Mouse (Mus musculus) limb, embryonic 12.5 days (tissue): ENCODE measurements around the gene Mrs2. TPM values are rescaled to one million over a fixed set of nuclear protein-coding genes. Genes with fewer than 3 reads are reported as not detected.
A peak's percentile ranks its signal among the peaks of the same experiment; 100 is the strongest.
"Not testable (repeated sequence)": the region's sequence is repeated elsewhere in the genome, so short reads cannot be mapped to it uniquely, and the experiment has no call there.

ENCODE experiments used
- ATAC-seq: fragments of 200-750 bp; cut with Nextera tagmentation; 2 replicates; pipeline ENCODE4 v1.8.0; 2017; ENCODE audit warnings: low read depth, moderate TSS enrichment; ENCODE audit not compliant: insufficient number of reproducible peaks, insufficient read depth, low FRiP score, low TSS enrichment
- H3K27ac ChIP-seq: fragments of 300-500 bp; sonication (generic); 2 replicates; pipeline ENCODE4 v1.5.1; 2016; ENCODE audit warnings: mild to moderate bottlenecking, moderate library complexity
- H3K27me3 ChIP-seq: fragments of 300-500 bp; sonication (generic); 2 replicates; pipeline ENCODE4 v1.6.1; 2016; ENCODE audit warnings: mild to moderate bottlenecking, moderate library complexity
- H3K36me3 ChIP-seq: fragments of 300-500 bp; sonication (generic); 2 replicates; pipeline ENCODE4 v1.6.1; 2016; ENCODE audit warnings: mild to moderate bottlenecking, moderate library complexity
- H3K4me1 ChIP-seq: fragments of 300-500 bp; sonication (generic); replicated peaks from 2 replicates; pipeline ENCODE4 v1.6.1; 2016
- H3K4me2 ChIP-seq: fragments of 300-500 bp; sonication (generic); 2 replicates; pipeline ENCODE4 v1.6.1; 2016; ENCODE audit warnings: mild to moderate bottlenecking, moderate library complexity
- H3K4me3 ChIP-seq: fragments of 300-500 bp; sonication (generic); replicated peaks from 2 replicates; pipeline ENCODE4 v1.5.1; 2016; ENCODE audit warnings: mild to moderate bottlenecking
- H3K9ac ChIP-seq: fragments of 300-500 bp; sonication (generic); replicated peaks from 2 replicates; pipeline ENCODE4 v1.6.1; 2016; ENCODE audit warnings: mild to moderate bottlenecking, moderate library complexity
- H3K9me3 ChIP-seq: fragments of 300-500 bp; sonication (generic); 2 replicates; pipeline ENCODE4 v1.6.1; 2016; ENCODE audit warnings: mild to moderate bottlenecking, moderate library complexity
- WGBS: fragments of 180-500 bp; shearing (Covaris S2); methylation state at CpG from one replicate; pipeline ENCODE4 v1.1.7; 2016; 5-methylcytosine and 5-hydroxymethylcytosine counted together
- polyA plus RNA-seq: library from polyadenylated mRNA; unstranded; fragments of >200 nt; fragmentation: Nextera tagmentation; extraction: Ambion mirVana; gene quantifications from 2 replicates; pipeline ENCODE4 v1.2.1, GENCODE M21; 2016

Mrs2 gene
- polyA plus RNA-seq, 1 experiment from 2014 or later, result 20.8 TPM

DNA sequence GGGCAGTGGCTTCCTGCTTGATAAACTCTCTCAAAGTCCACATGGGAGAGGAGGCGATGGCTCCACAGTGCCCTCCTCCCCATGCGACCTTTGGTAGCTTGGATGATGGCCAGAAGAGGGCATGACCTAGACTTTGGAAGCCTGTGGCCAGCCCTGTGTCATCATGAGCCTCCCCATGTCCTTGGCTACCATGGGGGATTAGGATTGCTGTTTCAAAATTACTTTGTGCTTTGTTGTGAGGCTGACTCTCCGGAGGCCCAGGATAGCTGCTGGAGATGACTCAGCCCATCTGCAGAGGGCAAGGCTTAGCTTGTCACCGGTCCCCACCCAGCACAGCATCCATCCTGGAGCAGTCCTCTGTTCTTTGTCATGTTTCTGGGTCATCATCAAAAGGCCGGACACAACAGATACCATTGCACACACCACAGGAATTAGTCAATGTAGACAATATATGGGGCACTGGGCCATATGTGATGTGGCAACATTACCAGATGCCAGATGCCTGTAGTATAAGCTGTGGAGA is 42.3 kb downstream of the Mrs2 start:
- Histone ChIP-seq H3K36me3 (no peaks in the 10 kb centered on the region), H3K9me3 (no peaks in the 10 kb centered on the region), H3K27me3 (no peaks in the 10 kb centered on the region), H3K4me1 (no peaks in the 10 kb centered on the region), H3K27ac (no peak overlapping the region), H3K4me2 (no peak overlapping the region), H3K9ac (no peak overlapping the region), H3K4me3 (no peak overlapping the region)
- ATAC-seq, result no peak
- 84% methylated on average over 5 of the region's 5 CpGs for WGBS

- H3K4me1 ChIP-seq, result no peaks in the 10 kb centered on the region
- H3K9me3 ChIP-seq, result no peaks in the 10 kb centered on the region
- ATAC-seq, result no peak
- no peak overlapping the region for H3K4me3 ChIP-seq
- H3K27me3 ChIP-seq, result no peaks in the 10 kb centered on the region
- no peak overlapping the region for H3K27ac ChIP-seq
- no peaks in the 10 kb centered on the region for H3K36me3 ChIP-seq
- no peak overlapping the region for H3K9ac ChIP-seq
- no peak overlapping the region for H3K4me2 ChIP-seq
- WGBS, result 61% methylated on average over 4 of the region's 4 CpGs
Observed at GRCm38 (mm10) chr13:24976384-24976783, 43.8 kb downstream of the Mrs2 start.

DNA sequence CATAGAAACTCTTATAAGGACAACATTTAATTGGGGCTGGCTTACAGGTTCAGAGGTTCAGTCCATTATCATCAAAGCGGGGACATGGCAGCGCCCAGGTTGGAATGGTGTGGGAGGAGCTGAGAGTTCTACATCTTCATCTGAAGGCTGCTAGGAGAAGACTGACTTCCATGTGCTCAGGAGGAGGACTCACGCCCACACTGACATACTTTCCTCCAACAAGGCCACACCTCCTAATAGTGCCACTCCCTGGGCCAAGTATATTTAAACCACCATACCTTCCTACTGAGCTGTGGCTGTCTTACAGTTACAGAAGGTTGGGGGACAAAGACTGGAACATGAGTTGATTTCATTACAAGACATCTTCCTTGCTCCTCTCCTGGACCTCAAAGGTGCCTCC is 48.4 kb downstream of the Mrs2 start:
- not testable (repeated sequence) for ATAC-seq, H3K27ac ChIP-seq, H3K4me2 ChIP-seq, H3K9me3 ChIP-seq, H3K9ac ChIP-seq, H3K36me3 ChIP-seq, H3K27me3 ChIP-seq, H3K4me3 ChIP-seq, H3K4me1 ChIP-seq
- WGBS, result 80% methylated on average over 3 of the region's 3 CpGs

- Histone ChIP-seq H3K27me3 (no peaks in the 10 kb centered on the region; the same call in 1 of the 2 replicates), H3K9me3 (no peaks in the 10 kb centered on the region), H3K4me3 (peak overlapping the region; percentile 34), H3K4me2 (peak overlapping the region; percentile 55), H3K4me1 (no peaks in the 10 kb centered on the region), H3K27ac (no peak overlapping the region), H3K36me3 (no peaks in the 10 kb centered on the region), H3K9ac (no peak overlapping the region)
- WGBS, result 40% methylated on average over 5 of the region's 5 CpGs
- no peak for ATAC-seq
Observed at GRCm38 (mm10) chr13:24965846-24966201, 54.4 kb downstream of the Mrs2 start.

DNA sequence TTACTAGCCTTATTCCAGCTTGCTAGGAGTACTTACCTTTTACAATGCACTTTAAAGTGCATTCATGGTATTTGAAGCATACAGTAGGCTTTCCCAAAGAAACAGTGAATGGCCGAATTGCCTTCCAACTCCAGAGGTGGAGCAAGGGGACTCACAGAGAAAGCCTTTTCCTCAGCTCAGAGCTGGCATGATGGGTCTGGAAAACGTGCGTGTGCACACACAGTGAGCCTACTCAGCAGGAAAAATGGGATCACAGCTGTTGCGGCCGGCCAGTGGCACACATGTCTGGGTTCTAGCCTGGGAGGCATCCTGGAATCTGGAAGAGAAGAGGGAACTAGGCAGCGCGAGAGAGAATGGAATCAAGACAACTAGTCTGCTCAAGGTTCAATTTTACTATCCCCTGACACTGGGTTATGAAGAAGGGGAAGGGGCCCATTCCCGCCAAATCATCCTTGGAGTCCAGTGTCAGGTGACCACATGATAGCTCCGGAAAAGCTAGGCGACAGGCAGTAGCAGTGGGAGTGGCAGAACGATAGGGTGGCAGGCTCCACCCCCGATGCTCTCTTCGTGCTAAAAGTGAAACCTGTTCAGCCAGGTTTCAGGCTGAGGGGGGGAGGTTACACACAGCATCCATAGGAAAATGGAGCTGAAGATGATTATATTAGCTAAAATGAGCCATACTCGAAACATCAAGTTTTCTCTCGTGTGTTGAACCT is 54.9 kb downstream of the Mrs2 start:
- Histone ChIP-seq H3K36me3 (no peaks in the 10 kb centered on the region), H3K4me1 (no peaks in the 10 kb centered on the region), H3K27ac (no peak overlapping the region), H3K9ac (peak overlapping the region; percentile 5; the same call in 1 of the 2 replicates), H3K27me3 (no peaks in the 10 kb centered on the region; the same call in 1 of the 2 replicates), H3K4me3 (peak overlapping the region; percentile 34), H3K4me2 (peak overlapping the region; percentile 55), H3K9me3 (no peaks in the 10 kb centered on the region)
- 16% methylated on average over 15 of the region's 15 CpGs for WGBS
- ATAC-seq, result no peak

DNA sequence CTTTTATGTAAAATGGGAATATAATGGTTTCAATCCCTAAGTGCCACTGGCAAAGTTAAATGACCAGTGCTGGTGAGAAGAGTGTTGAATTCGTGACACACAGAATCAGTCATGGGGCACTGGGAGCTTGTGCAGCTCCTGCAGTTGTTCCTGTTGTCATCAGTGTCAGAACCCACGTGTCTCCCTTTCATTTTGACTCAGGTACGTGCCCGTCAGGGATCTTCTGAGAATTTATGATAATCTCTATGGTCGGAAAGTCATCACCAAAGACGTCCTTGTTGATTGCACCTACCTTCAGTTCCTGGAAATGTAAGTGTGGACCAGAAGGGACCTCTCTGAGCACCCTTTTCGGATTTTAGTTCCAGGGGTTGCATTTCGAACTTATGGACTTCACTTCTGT is 58.1 kb downstream of the Mrs2 start:
- no peaks in the 10 kb centered on the region for H3K9me3 ChIP-seq
- no peak for ATAC-seq

DNA sequence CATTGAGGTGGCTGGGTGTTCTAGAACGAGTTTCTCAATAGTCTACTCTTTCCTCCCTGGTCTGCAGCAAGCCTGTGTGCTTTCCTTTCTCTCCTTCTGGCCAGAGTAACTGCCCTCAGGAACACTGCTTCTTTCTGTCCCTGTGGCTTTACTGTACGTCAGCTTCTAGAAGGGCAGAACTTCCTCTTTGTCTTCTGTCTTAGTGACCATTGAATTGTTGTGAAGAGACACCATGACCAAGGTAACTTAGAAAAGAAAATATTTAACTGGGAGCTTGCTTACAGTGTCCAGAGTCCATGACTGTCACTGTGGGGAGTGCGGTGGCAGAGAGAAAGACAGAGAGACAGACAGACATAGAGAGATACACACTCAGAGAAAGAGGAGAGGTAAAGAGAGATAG is 60.1 kb downstream of the Mrs2 start:
- no peak for ATAC-seq
- Histone ChIP-seq H3K9me3 (no peaks in the 10 kb centered on the region), H3K27me3 (peaks cover 9% of the 10 kb centered on the region), H3K9ac (no peak overlapping the region), H3K36me3 (no peaks in the 10 kb centered on the region), H3K4me3 (no peak overlapping the region), H3K4me2 (no peak overlapping the region), H3K4me1 (no peaks in the 10 kb centered on the region), H3K27ac (no peak overlapping the region)
- WGBS, result 80% methylated on average over 3 of the region's 3 CpGs

More for the DNA sequence above, 58.1 kb downstream of the Mrs2 start:
- no peak overlapping the region for H3K4me3 ChIP-seq
- H3K9ac ChIP-seq, result no peak overlapping the region
- no peaks in the 10 kb centered on the region for H3K36me3 ChIP-seq
- H3K27ac ChIP-seq, result no peak overlapping the region
- no peaks in the 10 kb centered on the region for H3K4me1 ChIP-seq
- H3K4me2 ChIP-seq, result no peak overlapping the region
- WGBS, result 86% methylated on average over 8 of the region's 8 CpGs
- no peaks in the 10 kb centered on the region; the same call in 1 of the 2 replicates for H3K27me3 ChIP-seq

DNA sequence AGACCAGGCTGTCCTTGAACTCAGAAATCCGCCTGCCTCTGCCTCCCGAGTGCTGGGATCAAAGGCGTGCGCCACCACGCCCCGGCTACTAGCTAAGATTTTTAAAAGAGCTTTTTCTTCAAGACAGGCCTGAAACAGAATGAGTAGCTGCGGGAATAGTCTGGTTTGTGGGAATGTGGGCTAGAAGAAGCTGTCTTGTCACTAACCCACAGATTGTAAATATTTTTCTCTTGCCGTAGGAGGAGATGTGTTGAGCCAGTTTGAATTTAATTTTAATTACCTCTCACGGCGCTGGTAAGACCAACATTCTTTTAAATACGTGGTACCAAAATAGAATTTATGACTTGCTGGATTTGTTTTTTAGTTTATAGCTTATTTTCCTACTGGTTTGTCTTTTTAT is 61.5 kb downstream of the Mrs2 start:
- no peak overlapping the region for H3K9ac ChIP-seq
- 82% methylated on average over 11 of the region's 11 CpGs for WGBS
- no peak overlapping the region for H3K4me2 ChIP-seq
- no peaks in the 10 kb centered on the region for H3K9me3 ChIP-seq
- H3K4me3 ChIP-seq, result no peak overlapping the region
- no peak for ATAC-seq
- no peaks in the 10 kb centered on the region for H3K36me3 ChIP-seq
- H3K27ac ChIP-seq, result no peak overlapping the region
- H3K4me1 ChIP-seq, result no peaks in the 10 kb centered on the region
- peaks cover 16% of the 10 kb centered on the region for H3K27me3 ChIP-seq

DNA sequence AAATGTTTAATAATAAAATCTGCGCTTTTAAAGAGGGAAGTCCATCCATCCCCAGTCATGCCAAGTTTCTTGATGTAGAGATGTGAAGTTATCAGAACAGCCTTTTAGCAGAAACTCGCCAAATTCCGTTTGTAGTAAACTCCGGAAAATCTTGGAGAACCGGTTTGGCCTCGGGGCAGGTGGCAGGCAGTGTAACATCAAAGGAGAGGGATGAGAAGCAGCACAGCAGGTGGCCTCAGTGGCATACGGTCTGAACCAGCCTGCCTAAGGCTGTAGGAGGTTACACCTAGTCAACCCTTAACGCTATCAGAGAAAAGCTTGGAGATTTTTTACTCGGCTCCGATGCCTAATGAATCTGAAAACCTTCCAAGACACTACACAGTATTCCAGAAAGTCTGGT is 64.7 kb downstream of the Mrs2 start:
- WGBS, result 5% methylated on average over 10 of the region's 10 CpGs

DNA sequence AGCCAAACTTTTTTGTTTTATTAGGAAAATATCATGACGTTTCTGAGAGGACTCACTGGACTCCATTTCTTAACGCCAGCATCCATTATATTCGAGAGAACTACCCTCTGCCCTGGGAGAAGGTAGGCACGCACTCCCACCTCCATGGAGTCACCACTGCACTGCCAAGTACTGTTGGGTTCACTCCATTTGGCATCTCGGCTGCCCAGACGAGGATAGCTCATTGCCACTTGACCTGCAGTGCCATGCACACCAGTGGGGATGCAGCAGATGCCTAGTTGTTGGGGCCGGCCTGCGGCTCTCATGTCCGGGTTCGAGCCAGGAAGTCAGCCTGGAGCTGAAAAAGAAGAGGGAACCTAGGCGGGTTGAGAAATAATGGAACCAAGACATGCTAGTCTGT is 65.1 kb downstream of the Mrs2 start:
- ATAC-seq, result no peak
- H3K27me3 ChIP-seq, result peaks cover 16% of the 10 kb centered on the region
- H3K4me3 ChIP-seq, result no peak overlapping the region
- 30% methylated on average over 11 of the region's 11 CpGs for WGBS
- H3K27ac ChIP-seq, result no peak overlapping the region
- H3K36me3 ChIP-seq, result no peaks in the 10 kb centered on the region
- no peak overlapping the region for H3K4me2 ChIP-seq
- no peak overlapping the region for H3K9ac ChIP-seq
- H3K4me1 ChIP-seq, result no peaks in the 10 kb centered on the region
- no peaks in the 10 kb centered on the region for H3K9me3 ChIP-seq

More for the DNA sequence above, 64.7 kb downstream of the Mrs2 start:
- no peak overlapping the region for H3K27ac ChIP-seq
- no peak overlapping the region for H3K9ac ChIP-seq
- no peaks in the 10 kb centered on the region for H3K36me3 ChIP-seq
- H3K4me2 ChIP-seq, result no peak overlapping the region
- no peak overlapping the region for H3K4me3 ChIP-seq
- peaks cover 16% of the 10 kb centered on the region for H3K27me3 ChIP-seq
- no peak for ATAC-seq
- H3K9me3 ChIP-seq, result no peaks in the 10 kb centered on the region
- no peaks in the 10 kb centered on the region for H3K4me1 ChIP-seq

- no peak overlapping the region for H3K4me2 ChIP-seq
- peaks cover 16% of the 10 kb centered on the region for H3K27me3 ChIP-seq
- no peak overlapping the region for H3K9ac ChIP-seq
- no peak for ATAC-seq
- no peaks in the 10 kb centered on the region for H3K36me3 ChIP-seq
- H3K9me3 ChIP-seq, result no peaks in the 10 kb centered on the region
- no peak overlapping the region for H3K27ac ChIP-seq
- 70% methylated on average over 7 of the region's 7 CpGs for WGBS
- no peak overlapping the region for H3K4me3 ChIP-seq
- H3K4me1 ChIP-seq, result no peaks in the 10 kb centered on the region
Observed at GRCm38 (mm10) chr13:24952659-24953058, 67.5 kb downstream of the Mrs2 start.

DNA sequence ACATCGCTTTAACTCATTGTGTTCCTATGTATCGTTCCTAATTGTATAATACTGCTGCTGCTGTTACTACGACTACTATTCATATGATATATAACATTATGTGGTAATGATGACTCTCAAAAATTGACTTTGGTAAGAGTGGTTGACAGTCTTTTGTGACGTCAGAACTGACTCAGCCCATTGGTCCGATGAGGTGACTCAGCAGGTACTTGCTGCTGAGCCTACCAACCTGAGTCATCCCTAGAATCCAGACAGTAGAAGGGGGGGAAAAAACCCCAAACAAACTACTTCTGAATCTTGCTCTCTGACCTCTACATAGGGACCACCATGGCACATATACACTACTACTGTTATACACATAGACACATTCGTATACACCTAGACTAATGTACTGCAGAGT is 71.3 kb downstream of the Mrs2 start:
- Histone ChIP-seq H3K4me2 (no peak overlapping the region), H3K27ac (no peak overlapping the region), H3K36me3 (no peaks in the 10 kb centered on the region), H3K9ac (no peak overlapping the region), H3K9me3 (no peaks in the 10 kb centered on the region), H3K27me3 (no peaks in the 10 kb centered on the region), H3K4me1 (no peaks in the 10 kb centered on the region; the same call in 1 of the 2 replicates), H3K4me3 (no peak overlapping the region)
- no peak for ATAC-seq
- WGBS, result 90% methylated on average over 6 of the region's 6 CpGs
